20 mouse cellular contexts compared by ENCODE assay signal in the genomic region with DNA sequence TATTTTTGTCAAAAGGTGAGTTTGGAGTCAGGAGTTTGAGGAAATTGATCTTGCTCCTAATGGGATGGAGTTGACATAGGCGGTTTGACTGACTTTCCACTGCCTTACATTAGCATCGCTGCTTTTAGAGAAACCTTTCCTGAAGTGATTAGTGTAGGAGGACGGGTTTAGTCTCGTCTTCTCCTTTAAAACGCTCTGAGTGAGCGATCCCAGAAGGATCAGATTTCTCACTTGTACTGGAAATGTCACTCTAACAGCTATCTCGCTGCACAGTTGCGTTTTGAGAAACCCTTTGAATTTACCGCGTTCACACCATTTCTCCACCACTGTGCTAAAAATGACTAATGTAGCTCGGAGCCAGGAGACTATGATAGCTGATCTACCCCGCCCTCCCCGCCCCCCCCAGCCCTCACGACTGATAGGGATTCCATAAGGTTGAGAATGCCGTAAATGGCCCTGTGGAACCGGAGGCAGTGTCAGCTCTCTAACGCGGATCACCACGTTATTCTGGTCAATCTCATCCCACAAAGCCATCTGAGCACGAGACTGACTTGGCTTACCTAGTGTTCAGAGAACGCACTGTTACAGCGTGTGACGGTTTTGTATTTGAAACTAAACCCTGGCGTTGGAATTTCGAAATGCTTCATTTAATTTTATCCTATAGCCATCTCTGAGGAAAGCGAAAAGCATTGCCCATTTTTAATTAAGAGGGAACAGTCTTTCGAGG.
DNase-seq lines count a peak whose midpoint lies in the region; ATAC-seq lines count a peak whose summit lies in the region.
"Had no signal": no experiment of that assay in that cellular context is flagged by ENCODE, and none has a peak within 500 bp of the region (broad histone marks: within the 10 kb centered on the region; RNA-seq: fewer than 3 reads in every experiment).

No protein-coding gene starts in this region.

- intact Hi-C loops in heart, postnatal 36 days (cut with DNase I): no loop called here

- H3K4me2 ChIP-seq in forebrain, embryonic 15.5 days (replicated peaks): no peak overlapping the region
- no peak overlapping the region for H3K4me2 ChIP-seq in forebrain, embryonic 12.5 days
- 0 out of 2 replicates have a peak overlapping the region, but pooled peaks have one; percentile 30 for H3K4me2 ChIP-seq in heart, embryonic 16.5 days (ENCODE audit: low read depth, low read length)
- peak overlapping the region; percentile 9; the same call in 1 of the 2 replicates for H3K4me2 ChIP-seq in embryonic facial prominence, embryonic 13.5 days
- H3K4me2 ChIP-seq: hindbrain, embryonic 13.5 days; limb, embryonic 15.5 days; midbrain, embryonic 12.5 days; neural tube, embryonic 12.5 days had no signal

- peaks cover 2% of the 10 kb centered on the region; the same call in 1 of the 2 replicates for H3K4me1 ChIP-seq in forebrain, embryonic 15.5 days
- H3K4me1 ChIP-seq in forebrain, embryonic 12.5 days: no peaks in the 10 kb centered on the region
- H3K4me1 ChIP-seq in heart, embryonic 16.5 days (ENCODE audit: control insufficient read depth, insufficient read depth, low read length): no peaks in the 10 kb centered on the region
- no peaks in the 10 kb centered on the region for H3K4me1 ChIP-seq in embryonic facial prominence, embryonic 13.5 days
- H3K4me1 ChIP-seq: hindbrain, embryonic 13.5 days; limb, embryonic 15.5 days; midbrain, embryonic 12.5 days; neural tube, embryonic 12.5 days had no signal

- no peaks in the 10 kb centered on the region for H3K27me3 ChIP-seq in forebrain, embryonic 15.5 days
- no peaks in the 10 kb centered on the region for H3K27me3 ChIP-seq in forebrain, embryonic 12.5 days
- H3K27me3 ChIP-seq in heart, embryonic 16.5 days (ENCODE audit: control insufficient read depth, insufficient read depth, low read length): no peaks in the 10 kb centered on the region
- no peaks in the 10 kb centered on the region for H3K27me3 ChIP-seq in embryonic facial prominence, embryonic 13.5 days
- H3K27me3 ChIP-seq: hindbrain, embryonic 13.5 days; limb, embryonic 15.5 days; midbrain, embryonic 12.5 days; neural tube, embryonic 12.5 days had no signal

- ATAC-seq in forebrain, embryonic 15.5 days (replicated peaks): peak; percentile 37; the same call in 1 of the 2 replicates
- no peak for ATAC-seq in forebrain, embryonic 12.5 days (ENCODE audit: low FRiP score)
- ATAC-seq in heart, embryonic 16.5 days (replicated peaks; ENCODE audit: extremely low read depth, insufficient read depth, low FRiP score): no peak
- no peak for ATAC-seq in embryonic facial prominence, embryonic 13.5 days (ENCODE audit: insufficient number of reproducible peaks, insufficient read depth, low FRiP score, low TSS enrichment, low read depth)
- ATAC-seq: inflammation-experienced regulatory T-cells, adult 6 months; lung, postnatal 0 days had no signal

- peak overlapping the region; percentile 27; the same call in 1 of the 2 replicates for H3K27ac ChIP-seq in forebrain, embryonic 15.5 days (replicated peaks)
- H3K27ac ChIP-seq in forebrain, embryonic 12.5 days: no peak overlapping the region
- no peak overlapping the region for H3K27ac ChIP-seq in heart, embryonic 16.5 days (ENCODE audit: low read length)
- no peak overlapping the region for H3K27ac ChIP-seq in embryonic facial prominence, embryonic 13.5 days
- H3K27ac ChIP-seq: hindbrain, embryonic 13.5 days; limb, embryonic 15.5 days; midbrain, embryonic 12.5 days; neural tube, embryonic 12.5 days had no signal

- H3K36me3 ChIP-seq in forebrain, embryonic 15.5 days: no peaks in the 10 kb centered on the region
- no peaks in the 10 kb centered on the region for H3K36me3 ChIP-seq in forebrain, embryonic 12.5 days (replicated peaks)
- H3K36me3 ChIP-seq in heart, embryonic 16.5 days (ENCODE audit: control insufficient read depth, insufficient read depth): no peaks in the 10 kb centered on the region
- no peaks in the 10 kb centered on the region for H3K36me3 ChIP-seq in embryonic facial prominence, embryonic 13.5 days
- H3K36me3 ChIP-seq: hindbrain, embryonic 13.5 days; limb, embryonic 15.5 days; midbrain, embryonic 12.5 days; neural tube, embryonic 12.5 days had no signal

- DNase-seq in heart, postnatal 36 days: no peak
- DNase-seq in brain, adult 2 months (ENCODE audit: low read depth, low spot score): peak; percentile 63
- DNase-seq in neural tube, embryonic 10.5 days (ENCODE audit: extremely low spot score, low spot score): no peak
- DNase-seq: cerebellum, adult 8-10 months; gastrocnemius, postnatal 36 days; heart, postnatal 10 days; kidney, postnatal 10 days; spleen, adult 18-20 months; thymus, postnatal 36 days had no signal

- 72% methylated on average over 27 of the region's 27 CpGs for WGBS in forebrain, embryonic 15.5 days
- 86% methylated on average over 27 of the region's 27 CpGs for WGBS in forebrain, embryonic 12.5 days
- WGBS in heart, embryonic 16.5 days: 68% methylated on average over 27 of the region's 27 CpGs
- 60% methylated on average over 27 of the region's 27 CpGs for WGBS in embryonic facial prominence, embryonic 13.5 days

- no peak overlapping the region for H3K9ac ChIP-seq in forebrain, embryonic 15.5 days (replicated peaks)
- no peak overlapping the region for H3K9ac ChIP-seq in forebrain, embryonic 12.5 days
- no peak overlapping the region for H3K9ac ChIP-seq in heart, embryonic 16.5 days (ENCODE audit: low read length)
- H3K9ac ChIP-seq in embryonic facial prominence, embryonic 13.5 days: no peak overlapping the region
- H3K9ac ChIP-seq: hindbrain, embryonic 13.5 days; limb, embryonic 15.5 days; midbrain, embryonic 12.5 days; neural tube, embryonic 12.5 days had no signal

- H3K9me3 ChIP-seq in forebrain, embryonic 15.5 days: no peaks in the 10 kb centered on the region
- H3K9me3 ChIP-seq in forebrain, embryonic 12.5 days: no peaks in the 10 kb centered on the region
- H3K9me3 ChIP-seq in heart, embryonic 16.5 days (replicated peaks; ENCODE audit: control insufficient read depth, low read length): no peaks in the 10 kb centered on the region
- no peaks in the 10 kb centered on the region for H3K9me3 ChIP-seq in embryonic facial prominence, embryonic 13.5 days
- H3K9me3 ChIP-seq: hindbrain, embryonic 13.5 days; limb, embryonic 15.5 days; midbrain, embryonic 12.5 days; neural tube, embryonic 12.5 days had no signal

- no peak overlapping the region for H3K4me3 ChIP-seq in forebrain, embryonic 15.5 days
- H3K4me3 ChIP-seq in forebrain, embryonic 12.5 days (replicated peaks): no peak overlapping the region
- H3K4me3 ChIP-seq in heart, embryonic 16.5 days (ENCODE audit: low read length): no peak overlapping the region; the same call in 1 of the 2 replicates
- no peak overlapping the region for H3K4me3 ChIP-seq in embryonic facial prominence, embryonic 13.5 days
- H3K4me3 ChIP-seq: erythroblast, embryonic 14.5 days; hindbrain, embryonic 13.5 days; limb, embryonic 15.5 days; midbrain, embryonic 12.5 days; neural tube, embryonic 12.5 days had no signal

Comparison
In these comparisons a context has a peak if more than half of its experiments do, and no peak if none do; other contexts are left out.
1. H3K4me2 ChIP-seq: peak in heart, embryonic 16.5 days (single experiment) and embryonic facial prominence, embryonic 13.5 days (single experiment); none in forebrain, embryonic 15.5 days (single experiment) and forebrain, embryonic 12.5 days (single experiment).